Mouse (Mus musculus) lung, adult 18-20 months (tissue): Measurements from ENCODE around the gene Dtnbp1.

Experiments
- DNase-seq, 2 experiments: peaks; one replicate each; pipeline ENCODE4 v3.0.0; 2022; ENCODE audit warnings: mixed read lengths in 2 of 2

Dtnbp1 gene

DNA sequence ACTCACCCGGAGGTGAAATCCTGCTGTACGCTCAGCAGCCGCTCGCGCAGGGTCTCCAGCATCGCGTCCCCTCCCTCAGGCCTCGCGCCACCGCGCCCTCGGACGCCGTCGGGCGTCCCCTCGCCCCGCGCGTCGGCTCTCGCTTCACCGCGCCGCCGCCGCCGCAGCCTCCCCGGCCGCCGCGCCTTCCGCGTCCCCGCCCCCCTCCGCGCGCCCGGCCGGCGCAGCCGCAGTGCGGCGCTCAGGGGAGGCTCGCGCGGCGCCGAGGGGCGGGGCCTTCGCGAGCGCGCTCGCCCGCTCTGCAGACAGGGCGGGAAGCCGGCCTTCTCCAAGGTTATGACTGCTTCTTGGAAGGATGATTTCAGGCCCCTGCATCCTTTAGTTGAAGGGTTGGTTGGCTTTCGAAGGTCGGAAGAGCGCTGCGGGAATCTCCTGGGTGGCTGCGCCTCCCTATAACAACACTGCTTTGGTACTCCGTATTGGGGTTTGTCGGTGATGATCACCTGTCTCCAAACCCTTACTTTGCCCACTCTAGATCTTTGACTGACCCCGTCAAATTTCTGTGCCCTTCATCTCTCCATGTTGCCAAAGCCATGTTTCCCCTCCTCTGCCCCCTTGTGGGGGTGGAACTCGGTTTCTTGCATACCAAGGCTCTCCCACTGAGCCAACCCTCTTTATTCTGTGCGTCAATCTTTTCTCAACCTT lies at the start of gene Dtnbp1:
Gene Dtnbp1, minus strand, starts transcription at position 237 of the 705 bp plus-strand sequence.
- peak; percentile 58 to 65 for DNase-seq

- no peak for DNase-seq
Observed at GRCm38 (mm10) chr13:45049261-45050020, 47.5 kb upstream of the Dtnbp1 start.

DNA sequence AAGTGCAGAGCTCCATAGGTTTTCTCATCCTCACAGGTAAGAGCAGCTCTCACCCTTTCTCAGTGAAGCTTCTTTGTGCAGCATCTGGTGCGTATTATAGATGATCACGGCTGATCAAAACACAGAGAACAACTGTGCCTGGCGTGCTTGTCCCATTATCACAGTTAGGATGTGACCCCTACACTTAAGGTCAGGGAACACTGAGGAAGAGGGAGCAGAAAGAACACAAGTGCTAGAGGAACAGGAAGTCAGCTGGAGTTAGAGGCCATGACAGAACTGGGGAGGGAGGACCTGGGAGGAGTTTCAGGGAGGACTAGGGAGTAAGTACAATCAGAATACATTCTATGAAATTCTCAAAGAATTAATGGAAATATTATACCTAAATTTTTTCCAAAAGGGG lies 41.5 kb upstream of the Dtnbp1 start:
- DNase-seq: no peak

GRCm38 (mm10) chr13:45040741-45041140 lies 38.8 kb upstream of the Dtnbp1 start:
- no peak for DNase-seq

DNA sequence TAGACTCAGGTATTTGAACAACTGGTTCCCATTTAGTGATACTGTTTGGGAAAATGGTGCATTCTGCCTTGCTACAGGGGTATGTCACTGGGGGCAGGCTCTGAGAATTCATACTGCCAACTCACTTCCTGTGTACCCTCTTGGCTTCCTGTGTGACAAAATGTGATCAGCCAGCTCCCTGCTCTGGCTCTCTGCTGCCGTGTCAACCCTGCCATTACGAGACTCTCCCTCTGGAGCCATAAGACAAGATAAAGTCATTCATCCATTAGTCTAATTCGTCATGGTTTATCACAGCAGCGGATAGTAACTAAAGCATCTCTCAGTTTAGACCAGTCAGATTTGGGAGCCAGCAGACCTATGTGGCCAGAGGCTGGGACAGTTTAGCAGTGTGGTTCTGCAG lies 38.2 kb upstream of the Dtnbp1 start:
- DNase-seq: no peak

- no peak for DNase-seq
Observed at GRCm38 (mm10) chr13:45036417-45036816, 34.5 kb upstream of the Dtnbp1 start.

- no peak for DNase-seq
Observed at GRCm38 (mm10) chr13:45034759-45035158, 32.8 kb upstream of the Dtnbp1 start.

DNA sequence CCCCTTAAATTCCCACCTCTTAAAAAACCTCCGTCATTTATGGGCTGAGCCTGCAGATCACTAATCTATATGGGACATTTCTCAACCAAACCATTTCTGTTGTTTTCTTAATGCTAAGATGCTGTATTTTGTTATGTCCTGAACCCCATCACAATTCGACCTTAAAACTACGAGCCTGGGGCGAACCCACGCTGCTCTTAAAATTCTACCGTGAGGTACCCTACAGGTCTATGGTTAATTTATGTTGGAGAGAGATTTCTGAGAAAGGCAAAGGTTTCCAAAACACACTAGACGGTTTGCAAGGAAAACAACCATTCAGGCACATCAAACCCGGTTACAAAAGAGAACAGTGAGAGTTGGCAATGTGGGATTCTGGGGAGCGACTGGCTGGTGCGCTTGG lies 31.4 kb upstream of the Dtnbp1 start:
- no peak for DNase-seq

DNA sequence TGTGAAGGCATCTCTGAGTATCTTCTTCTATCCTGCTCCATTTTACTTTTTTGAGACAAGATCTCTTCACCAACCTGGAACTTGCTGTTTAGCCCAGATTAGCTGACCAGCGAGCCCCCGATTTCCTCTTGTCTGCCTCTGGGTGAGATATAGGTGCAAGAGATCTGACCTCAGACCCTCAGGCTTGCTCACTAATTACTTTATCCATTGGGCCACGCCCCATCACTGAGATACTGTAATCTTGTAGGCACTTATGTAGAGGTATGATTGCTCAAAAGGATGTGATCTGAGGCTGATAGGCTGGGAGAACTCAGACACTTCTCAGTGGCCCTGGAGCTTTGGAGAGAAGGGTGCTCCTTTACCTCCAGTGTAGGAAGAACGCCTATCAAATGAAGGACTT lies 30.5 kb upstream of the Dtnbp1 start:
- no peak for DNase-seq

- DNase-seq: no peak
Observed at GRCm38 (mm10) chr13:45031748-45032147, 29.8 kb upstream of the Dtnbp1 start.

- DNase-seq: no peak
Observed at GRCm38 (mm10) chr13:45031314-45031713, 29.4 kb upstream of the Dtnbp1 start.

DNA sequence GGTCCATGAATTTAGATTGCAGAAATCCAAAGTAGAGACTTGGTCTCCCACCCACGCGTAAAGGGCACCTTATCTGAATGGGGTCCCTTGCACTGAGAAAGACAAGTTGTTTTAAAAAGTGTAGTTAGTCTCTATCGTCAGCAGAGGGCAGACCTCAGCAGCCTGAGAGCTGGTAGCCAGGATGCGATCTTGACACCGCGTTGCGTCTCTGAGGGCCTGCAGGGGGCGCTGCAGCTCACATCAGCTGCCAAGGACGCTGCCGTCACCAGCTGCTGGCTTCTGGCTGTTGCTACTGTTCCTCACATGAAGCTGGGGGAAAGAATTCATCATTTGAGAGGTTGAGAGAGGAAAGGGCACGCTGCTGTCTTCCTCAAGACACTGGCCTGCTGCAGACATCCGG lies 28.9 kb upstream of the Dtnbp1 start:
- peak; percentile 83 to 87 for DNase-seq

- no peak for DNase-seq
Observed at GRCm38 (mm10) chr13:45029791-45030190, 27.8 kb upstream of the Dtnbp1 start.

GRCm38 (mm10) chr13:45026291-45026690 lies 24.3 kb upstream of the Dtnbp1 start:
- DNase-seq: no peak

- DNase-seq: no peak
Observed at GRCm38 (mm10) chr13:45024821-45025220, 22.9 kb upstream of the Dtnbp1 start.

DNA sequence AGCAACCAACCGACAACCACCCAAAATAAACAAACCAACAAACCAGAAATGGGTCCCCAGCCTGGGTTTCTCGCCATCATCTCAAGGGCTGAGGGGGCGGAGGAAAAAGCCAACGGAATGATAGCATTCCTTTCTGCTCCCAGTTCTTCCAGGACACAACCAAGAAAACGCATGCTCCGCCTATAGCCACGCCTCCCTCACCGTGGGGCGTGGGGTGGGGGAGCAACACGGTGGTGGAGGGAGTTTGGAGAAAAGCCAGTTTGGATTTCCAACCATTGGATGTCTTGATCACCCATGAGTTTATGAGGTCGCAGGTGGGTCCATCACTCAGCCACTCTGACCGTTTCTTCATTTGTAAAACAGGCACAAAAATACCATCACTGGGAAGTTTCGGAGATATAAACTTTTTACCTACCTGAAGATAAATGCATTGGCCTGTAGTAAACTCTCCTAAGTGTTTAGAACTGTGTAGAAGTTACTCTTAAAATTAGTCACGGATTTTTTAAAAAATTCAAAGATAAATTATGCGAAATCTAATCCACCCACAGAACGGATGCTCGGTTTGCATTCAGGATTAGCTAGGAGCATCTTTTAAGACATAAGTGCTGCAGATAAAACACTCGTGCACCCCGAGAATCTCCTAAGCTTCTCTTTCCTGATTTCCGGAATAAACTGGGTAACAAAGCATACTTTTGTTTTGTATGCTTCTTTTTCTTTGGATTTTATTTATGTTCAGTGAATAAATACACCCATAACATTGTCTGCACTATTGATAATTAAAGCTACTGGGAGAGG lies 21.6 kb upstream of the Dtnbp1 start:
- DNase-seq: no peak

- peak; percentile 42 to 47 for DNase-seq
Observed at GRCm38 (mm10) chr13:45008150-45008549, 6.2 kb upstream of the Dtnbp1 start.

GRCm38 (mm10) chr13:45007726-45008125 lies 5.8 kb upstream of the Dtnbp1 start:
- no peak for DNase-seq

- no peak for DNase-seq
Observed at GRCm38 (mm10) chr13:45006483-45006882, 4.5 kb upstream of the Dtnbp1 start.

- no peak for DNase-seq
Observed at GRCm38 (mm10) chr13:45005861-45006260, 3.9 kb upstream of the Dtnbp1 start.

DNA sequence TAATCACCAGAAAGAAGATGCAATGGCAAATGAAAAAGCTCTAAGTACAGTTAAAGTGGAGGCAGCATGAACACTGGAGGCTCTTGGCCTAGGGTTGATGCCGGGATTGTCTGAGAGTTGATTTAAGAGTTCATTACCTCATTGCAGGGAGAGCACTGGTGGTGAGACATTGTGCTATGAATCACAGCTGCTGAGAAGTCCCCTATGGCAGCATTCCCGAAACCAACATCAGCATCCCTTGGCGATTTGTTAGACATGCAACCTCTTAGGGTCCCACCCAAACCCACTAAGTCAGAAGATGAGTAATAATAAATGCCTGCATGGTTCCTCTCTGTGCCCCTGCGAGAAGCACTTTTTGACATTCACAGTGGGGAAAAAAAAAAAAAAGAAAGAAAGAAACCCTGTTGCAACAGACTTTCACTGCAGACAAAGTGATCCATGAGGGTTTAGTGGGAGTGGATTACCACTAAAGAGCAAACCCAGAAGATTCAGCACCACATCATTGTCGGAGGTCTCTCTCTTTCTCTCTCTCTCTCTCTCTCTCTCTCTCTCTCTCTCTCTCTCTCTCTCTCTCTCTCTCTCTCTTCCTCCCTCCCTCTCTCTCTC lies 3.1 kb upstream of the Dtnbp1 start:
- DNase-seq: no peak

DNA sequence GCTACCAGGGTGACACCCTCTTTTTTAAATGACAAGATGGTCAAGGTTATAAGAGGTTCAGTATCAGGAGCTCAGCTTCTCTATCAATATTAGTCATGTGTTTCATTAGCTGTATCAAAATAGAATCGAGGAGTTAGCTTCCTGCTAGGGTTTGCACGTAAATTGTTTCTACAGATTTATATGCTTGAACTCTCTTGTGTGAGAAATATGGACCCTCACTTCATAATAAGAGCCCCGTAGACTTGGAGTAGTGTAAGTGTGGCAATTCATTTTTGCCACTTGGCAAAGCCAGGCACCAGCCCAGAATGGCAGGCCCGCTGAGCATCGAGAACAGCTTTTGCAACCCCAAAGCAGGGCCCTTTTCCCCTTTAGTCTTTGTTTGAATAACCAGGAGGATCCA lies 1.1 kb upstream of the Dtnbp1 start:
- no peak for DNase-seq
